Mouse (Mus musculus) granulocyte monocyte progenitor cell, adult 5-6 weeks (primary cell): ENCODE results near the gene Ubqln1. TPM values are rescaled to one million over a fixed set of nuclear protein-coding genes. Genes with fewer than 3 reads are reported as not detected.
"Not testable (repeated sequence)": the region's sequence is repeated elsewhere in the genome, so short reads cannot be mapped to it uniquely, and the experiment has no call there.

ENCODE experiments used
- ATAC-seq: replicated peaks from 2 replicates; pipeline ENCODE4 v1.8.0; 2016; ENCODE audit warnings: mild to moderate bottlenecking, moderate TSS enrichment, inconsistent platforms; ENCODE audit not compliant: poor library complexity, severe bottlenecking
- total RNA-seq, 2 experiments: library from RNA; stranded (forward) in 1 of 2; stranded (reverse) in 1 of 2; fragments of 200-712, 200-1000 nt in 1 of 2; fragments of >200 nt in 1 of 2; fragmentation: Nextera tagmentation in 1 of 2; gene quantifications; 2 replicates each; pipeline ENCODE4 v1.2.3; 2014 to 2017

Gene Ubqln1
- total RNA-seq, 2 experiments from 2014 or later: 50.9 to 61.7 TPM

- ATAC-seq: peak; percentile 81
These were observed 57.1 kb downstream of the Ubqln1 start for GRCm38 (mm10) chr13:58158099-58158912.

GRCm38 (mm10) chr13:58157447-58158098 is 57.9 kb downstream of the Ubqln1 start, which contains the start of gene Idnk:
Idnk (plus strand) TSS chr13:58157649.
- ATAC-seq: peak; percentile 84

- no peak for ATAC-seq
These were observed 58.4 kb downstream of the Ubqln1 start for GRCm38 (mm10) chr13:58157036-58157435.

GRCm38 (mm10) chr13:58156031-58156430 is 59.4 kb downstream of the Ubqln1 start:
- ATAC-seq: no peak

GRCm38 (mm10) chr13:58150442-58150841 is 65.0 kb downstream of the Ubqln1 start:
- no peak for ATAC-seq

GRCm38 (mm10) chr13:58149629-58150028 is 65.8 kb downstream of the Ubqln1 start:
- ATAC-seq: no peak

GRCm38 (mm10) chr13:58149033-58149558 is 66.4 kb downstream of the Ubqln1 start:
- ATAC-seq: peak; percentile 68

- peak; percentile 91 for ATAC-seq
These were observed 67.1 kb downstream of the Ubqln1 start for GRCm38 (mm10) chr13:58148256-58148831.

GRCm38 (mm10) chr13:58147760-58148159 is 67.7 kb downstream of the Ubqln1 start:
- ATAC-seq: no peak

GRCm38 (mm10) chr13:58146603-58147002 is 68.8 kb downstream of the Ubqln1 start:
- not testable (repeated sequence) for ATAC-seq

GRCm38 (mm10) chr13:58131692-58132091 is 83.8 kb downstream of the Ubqln1 start:
- ATAC-seq: no peak

GRCm38 (mm10) chr13:58129687-58130246 is 85.7 kb downstream of the Ubqln1 start:
- ATAC-seq: no peak

- ATAC-seq: peak; percentile 77
These were observed 86.4 kb downstream of the Ubqln1 start for GRCm38 (mm10) chr13:58128768-58129671.

- peak; percentile 71 for ATAC-seq
These were observed 87.1 kb downstream of the Ubqln1 start, which contains the start of gene Hnrnpa0 for GRCm38 (mm10) chr13:58128396-58128767. Hnrnpa0 (minus strand) TSS chr13:58128556.

GRCm38 (mm10) chr13:58127766-58128361 is 87.6 kb downstream of the Ubqln1 start:
- ATAC-seq: 0 out of 2 replicates have a peak, but pooled peaks have one; percentile 2

GRCm38 (mm10) chr13:58126862-58127765 is 88.3 kb downstream of the Ubqln1 start:
- no peak for ATAC-seq
